Mouse (Mus musculus): Measurements from ENCODE around the gene Impad1.

DNA sequence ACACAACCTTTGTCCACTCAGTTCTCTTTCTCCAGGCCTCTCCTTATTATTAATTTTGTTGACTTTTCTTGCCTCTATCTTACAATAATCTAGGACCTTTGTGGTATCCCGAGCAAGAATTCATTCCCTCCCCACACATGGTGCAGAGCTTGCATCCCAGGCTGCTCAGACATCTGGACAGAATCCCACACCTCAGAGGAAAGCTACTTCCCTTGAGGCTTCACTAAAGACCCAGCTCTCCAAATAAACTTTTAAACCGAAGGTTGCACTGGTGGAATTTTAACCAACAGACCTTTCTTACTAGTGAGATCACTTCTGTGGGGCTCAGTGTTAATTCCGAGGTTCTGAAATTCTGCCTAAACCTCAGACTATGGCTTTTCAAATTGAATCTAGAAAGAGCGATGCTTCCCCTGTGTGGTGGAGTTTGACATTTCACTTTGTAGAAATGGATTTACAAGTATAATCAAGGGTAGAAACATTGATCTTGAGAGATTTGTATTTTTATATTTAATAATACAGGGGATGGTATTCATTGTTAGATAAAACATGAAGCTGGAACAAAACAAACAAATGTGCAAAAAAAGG is 75.3 kb downstream of the Impad1 start:
- TF ChIP-seq POLR2A (IDR thresholded peaks at IDR 0.05; ENCODE audit: control insufficient read depth, extremely low read depth, insufficient read depth, low read length, poor library complexity) (no peak), CTCF (IDR thresholded peaks at IDR 0.05; ENCODE audit: borderline replicate concordance, control insufficient read depth, extremely low read depth, insufficient read depth, low read length, poor library complexity) (no peak)

Measured in thymus, adult 2 months (tissue).